Mouse (Mus musculus) MEL-GATA-1-ER (cell line): ENCODE measurements around the gene Map3k5.

Experiments
- DNase-seq: peaks from one replicate; pipeline ENCODE4 v3.0.0-alpha.2; 2012; ENCODE audit warnings: low read depth; ENCODE audit errors: extremely low read depth

Gene Map3k5

GRCm38 (mm10) chr10:20045733-20046495, 111.6 kb downstream of the Map3k5 start:
- no peak for DNase-seq

- DNase-seq: no peak
These were observed 122.8 kb downstream of the Map3k5 start for GRCm38 (mm10) chr10:20056859-20057644.

- DNase-seq: no peak
These were observed 123.8 kb downstream of the Map3k5 start for GRCm38 (mm10) chr10:20058031-20058430.

- DNase-seq: peak; percentile 17
These were observed 124.6 kb downstream of the Map3k5 start for GRCm38 (mm10) chr10:20058841-20059240.

- DNase-seq: no peak
These were observed 126.2 kb downstream of the Map3k5 start for GRCm38 (mm10) chr10:20060320-20060970.

- DNase-seq: no peak
These were observed 130.4 kb downstream of the Map3k5 start for GRCm38 (mm10) chr10:20064556-20065207.

GRCm38 (mm10) chr10:20066069-20066665, 131.9 kb downstream of the Map3k5 start:
- DNase-seq: no peak

GRCm38 (mm10) chr10:20069771-20070460, 135.6 kb downstream of the Map3k5 start:
- DNase-seq: no peak

GRCm38 (mm10) chr10:20070576-20071109, 136.4 kb downstream of the Map3k5 start:
- DNase-seq: no peak

- DNase-seq: no peak
These were observed 137.4 kb downstream of the Map3k5 start for GRCm38 (mm10) chr10:20071716-20072115.

GRCm38 (mm10) chr10:20073236-20073893, 139.1 kb downstream of the Map3k5 start:
- peak; percentile 11 for DNase-seq

GRCm38 (mm10) chr10:20076541-20077469, 142.5 kb downstream of the Map3k5 start:
- no peak for DNase-seq

- DNase-seq: no peak
These were observed 144.1 kb downstream of the Map3k5 start for GRCm38 (mm10) chr10:20078350-20078749.

- DNase-seq: no peak
These were observed 153.6 kb downstream of the Map3k5 start for GRCm38 (mm10) chr10:20087841-20088240.

- no peak for DNase-seq
These were observed 154.8 kb downstream of the Map3k5 start for GRCm38 (mm10) chr10:20089026-20089425.

GRCm38 (mm10) chr10:20090171-20090570, 155.9 kb downstream of the Map3k5 start:
- no peak for DNase-seq

GRCm38 (mm10) chr10:20091416-20091815, 157.1 kb downstream of the Map3k5 start:
- no peak for DNase-seq

- DNase-seq: no peak
These were observed 158.1 kb downstream of the Map3k5 start for GRCm38 (mm10) chr10:20092371-20092770.

- DNase-seq: no peak
These were observed 167.2 kb downstream of the Map3k5 start for GRCm38 (mm10) chr10:20101456-20101855.
